Mouse (Mus musculus) ES-E14 (cell line): Measurements from ENCODE around the gene S100a13.

Experiments
- CHD2 ChIP-seq: IDR thresholded peaks from 2 replicates; pipeline ENCODE4 v1.6.1; 2014; ENCODE audit warnings: mild to moderate bottlenecking, low read depth, low read length, inconsistent platforms
- MAFK ChIP-seq: IDR thresholded peaks from 2 replicates; pipeline ENCODE4 v1.6.1; 2014; ENCODE audit warnings: mild to moderate bottlenecking, low read depth, low read length, inconsistent platforms; ENCODE audit not compliant: insufficient read depth
- ZNF384 ChIP-seq: IDR thresholded peaks from 2 replicates; pipeline ENCODE4 v1.6.1; 2012; ENCODE audit warnings: low read depth, low read length, inconsistent platforms

DNA sequence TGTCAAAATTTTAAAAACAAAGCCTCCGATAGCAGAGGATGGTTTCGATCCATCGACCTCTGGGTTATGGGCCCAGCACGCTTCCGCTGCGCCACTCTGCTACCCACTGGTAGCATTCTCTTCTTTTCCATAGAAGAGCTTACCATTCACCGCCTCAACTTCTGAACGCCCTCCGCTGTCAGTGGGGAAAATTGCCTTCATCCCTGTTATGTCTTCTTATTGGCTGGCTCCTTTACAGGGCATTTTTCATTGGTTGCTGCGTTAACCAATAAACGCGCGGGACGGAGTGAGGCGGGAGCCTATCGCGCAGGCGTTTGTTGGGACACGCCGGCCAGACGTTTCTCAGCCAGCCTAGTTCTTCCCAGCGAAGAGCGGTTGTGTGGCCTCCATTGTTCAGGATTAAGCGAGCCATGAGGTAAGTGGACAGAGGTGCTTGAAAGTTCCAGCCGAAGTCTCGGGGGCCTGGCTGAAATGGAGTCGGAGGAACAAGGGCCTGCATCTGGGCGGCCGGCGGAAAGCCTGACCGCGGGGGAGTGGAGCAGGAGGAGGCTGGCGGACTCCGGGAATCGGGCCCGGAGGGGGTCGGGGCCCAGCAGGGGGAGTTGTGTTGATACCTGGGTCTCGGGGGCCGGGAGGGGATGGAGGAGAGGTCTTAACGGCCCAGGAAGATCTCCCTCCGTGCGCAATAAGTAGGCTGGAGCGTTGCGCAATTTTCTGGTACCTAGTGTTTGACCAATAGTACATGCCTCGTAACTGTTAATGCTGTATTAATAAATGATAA, 38.2 kb upstream of the S100a13 start, which contains the start of gene Ilf2:
- TF ChIP-seq CHD2 (peak; percentile 94), ZNF384 (no peak), MAFK (peak; percentile 96)
